Mouse (Mus musculus): ENCODE results near the gene Crebl2. TPM values are rescaled to one million over a fixed set of nuclear protein-coding genes. Genes with fewer than 3 reads are reported as not detected.

Crebl2 gene
- polyA plus RNA-seq, 1 experiment from 2014 or later: 1.3 TPM

- H3K4me1 ChIP-seq (ENCODE audit: control insufficient read depth, insufficient read depth, low read length): no peaks in the 10 kb centered on the region
- no peak overlapping the region for H3K4me2 ChIP-seq
- 76% methylated on average over 4 of the region's 4 CpGs for WGBS (ENCODE audit: insufficient replicate concordance)
- no peak overlapping the region for H3K27ac ChIP-seq (ENCODE audit: low read depth, low read length)
- H3K4me3 ChIP-seq (ENCODE audit: low read depth, low read length): no peak overlapping the region
- no peaks in the 10 kb centered on the region for H3K27me3 ChIP-seq (ENCODE audit: control insufficient read depth, insufficient read depth, low read length)
- H3K36me3 ChIP-seq (ENCODE audit: control insufficient read depth, insufficient read depth, low read length): peaks cover 13% of the 10 kb centered on the region
- no peak for ATAC-seq (replicated peaks; ENCODE audit: insufficient number of reproducible peaks, low FRiP score, low TSS enrichment)
- H3K9me3 ChIP-seq (replicated peaks; ENCODE audit: control insufficient read depth, low read length): no peaks in the 10 kb centered on the region
- no peak overlapping the region for H3K9ac ChIP-seq (ENCODE audit: low read depth, low read length)
Observed at GRCm38 (mm10) chr6:134870887-134871286, 40.9 kb downstream of the Crebl2 start.

DNA sequence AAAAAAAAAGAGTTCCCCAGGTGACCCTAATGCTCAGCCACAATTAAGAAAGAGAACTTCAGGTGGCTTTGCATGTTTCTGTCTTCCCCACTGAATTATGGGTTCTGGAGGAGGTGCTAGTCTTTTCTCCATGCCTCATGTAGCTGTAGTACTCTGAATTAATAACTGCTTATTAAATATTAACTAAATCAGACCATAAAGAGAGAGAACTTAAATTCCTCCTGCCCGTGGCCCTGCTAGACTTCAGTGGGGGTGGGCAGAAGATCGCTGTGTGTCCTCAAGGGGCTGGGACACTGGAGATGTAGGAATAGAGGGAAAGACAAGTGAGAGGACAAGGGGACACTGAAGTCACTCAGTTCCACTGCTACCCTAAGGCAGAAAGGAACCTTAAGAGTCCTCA, 42.3 kb downstream of the Crebl2 start:
- ATAC-seq (replicated peaks; ENCODE audit: insufficient number of reproducible peaks, low FRiP score, low TSS enrichment): no peak
- 89% methylated on average over 2 of the region's 2 CpGs for WGBS (ENCODE audit: insufficient replicate concordance)

DNA sequence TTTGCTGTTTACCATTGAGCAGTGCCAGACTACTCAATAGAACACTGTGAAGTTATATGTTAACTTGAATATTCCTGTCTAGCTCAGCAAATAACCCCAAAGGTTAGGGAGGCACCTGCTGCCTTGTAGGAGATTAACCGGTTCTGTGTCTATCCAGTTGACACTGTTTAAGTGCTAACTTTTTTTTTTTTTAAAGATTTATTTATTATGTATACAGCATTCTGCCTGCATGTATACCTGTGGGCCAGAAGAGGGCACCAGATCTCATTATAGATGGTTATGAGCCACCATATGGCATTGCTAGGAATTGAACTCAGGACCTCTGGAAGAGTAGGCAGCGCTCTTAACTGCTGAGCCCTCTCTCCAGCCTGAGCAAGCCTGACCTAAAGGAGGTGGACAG, 43.1 kb downstream of the Crebl2 start:
- no peak overlapping the region for H3K4me2 ChIP-seq
- peaks cover 13% of the 10 kb centered on the region for H3K36me3 ChIP-seq (ENCODE audit: control insufficient read depth, insufficient read depth, low read length)
- H3K4me3 ChIP-seq (ENCODE audit: low read depth, low read length): no peak overlapping the region
- no peaks in the 10 kb centered on the region for H3K4me1 ChIP-seq (ENCODE audit: control insufficient read depth, insufficient read depth, low read length)
- no peak overlapping the region for H3K27ac ChIP-seq (ENCODE audit: low read depth, low read length)
- no peak for ATAC-seq (replicated peaks; ENCODE audit: insufficient number of reproducible peaks, low FRiP score, low TSS enrichment)
- 82% methylated on average over 2 of the region's 2 CpGs for WGBS (ENCODE audit: insufficient replicate concordance)
- H3K9me3 ChIP-seq (replicated peaks; ENCODE audit: control insufficient read depth, low read length): no peaks in the 10 kb centered on the region
- H3K27me3 ChIP-seq (ENCODE audit: control insufficient read depth, insufficient read depth, low read length): no peaks in the 10 kb centered on the region
- no peak overlapping the region for H3K9ac ChIP-seq (ENCODE audit: low read depth, low read length)

More for the DNA sequence above, 42.3 kb downstream of the Crebl2 start:
- Histone ChIP-seq H3K27me3 (ENCODE audit: control insufficient read depth, insufficient read depth, low read length) (no peaks in the 10 kb centered on the region), H3K9ac (ENCODE audit: low read depth, low read length) (no peak overlapping the region), H3K4me2 (no peak overlapping the region), H3K9me3 (replicated peaks; ENCODE audit: control insufficient read depth, low read length) (no peaks in the 10 kb centered on the region), H3K4me3 (ENCODE audit: low read depth, low read length) (no peak overlapping the region), H3K36me3 (ENCODE audit: control insufficient read depth, insufficient read depth, low read length) (peaks cover 13% of the 10 kb centered on the region), H3K4me1 (ENCODE audit: control insufficient read depth, insufficient read depth, low read length) (no peaks in the 10 kb centered on the region), H3K27ac (ENCODE audit: low read depth, low read length) (no peak overlapping the region)

DNA sequence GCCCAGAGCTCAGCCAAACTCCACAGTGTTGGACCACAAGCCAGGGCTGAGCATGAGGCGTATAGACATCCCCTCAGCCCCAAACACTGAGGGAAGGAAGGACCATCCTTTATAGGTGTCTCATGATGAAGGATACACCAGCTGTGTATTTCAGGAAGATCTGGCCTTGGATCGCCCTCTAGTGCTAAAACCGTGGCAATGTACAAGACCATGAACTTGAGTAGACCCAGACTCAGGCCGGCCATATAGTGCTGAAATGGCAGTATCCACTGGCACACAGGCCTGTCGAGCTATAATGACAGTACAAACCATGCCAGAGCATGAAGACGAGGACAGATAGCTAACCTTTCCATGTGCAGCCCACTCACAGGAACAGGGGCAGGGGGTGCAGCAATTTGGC, 46.8 kb downstream of the Crebl2 start:
- no peak overlapping the region for H3K9ac ChIP-seq (ENCODE audit: low read depth, low read length)
- no peak overlapping the region for H3K4me3 ChIP-seq (ENCODE audit: low read depth, low read length)
- H3K36me3 ChIP-seq (ENCODE audit: control insufficient read depth, insufficient read depth, low read length): no peaks in the 10 kb centered on the region
- no peaks in the 10 kb centered on the region for H3K9me3 ChIP-seq (replicated peaks; ENCODE audit: control insufficient read depth, low read length)
- WGBS (ENCODE audit: insufficient replicate concordance): 66% methylated on average over 6 of the region's 6 CpGs
- no peak for ATAC-seq (replicated peaks; ENCODE audit: insufficient number of reproducible peaks, low FRiP score, low TSS enrichment)
- H3K4me2 ChIP-seq: no peak overlapping the region
- H3K27me3 ChIP-seq (ENCODE audit: control insufficient read depth, insufficient read depth, low read length): no peaks in the 10 kb centered on the region
- no peak overlapping the region for H3K27ac ChIP-seq (ENCODE audit: low read depth, low read length)
- no peaks in the 10 kb centered on the region for H3K4me1 ChIP-seq (ENCODE audit: control insufficient read depth, insufficient read depth, low read length)

GRCm38 (mm10) chr6:134877276-134877675, 47.3 kb downstream of the Crebl2 start:
- Histone ChIP-seq H3K4me1 (ENCODE audit: control insufficient read depth, insufficient read depth, low read length) (no peaks in the 10 kb centered on the region), H3K4me2 (no peak overlapping the region), H3K4me3 (ENCODE audit: low read depth, low read length) (no peak overlapping the region), H3K9ac (ENCODE audit: low read depth, low read length) (no peak overlapping the region), H3K9me3 (replicated peaks; ENCODE audit: control insufficient read depth, low read length) (no peaks in the 10 kb centered on the region), H3K27ac (ENCODE audit: low read depth, low read length) (no peak overlapping the region), H3K36me3 (ENCODE audit: control insufficient read depth, insufficient read depth, low read length) (no peaks in the 10 kb centered on the region), H3K27me3 (ENCODE audit: control insufficient read depth, insufficient read depth, low read length) (no peaks in the 10 kb centered on the region)
- WGBS (ENCODE audit: insufficient replicate concordance): 87% methylated on average over 4 of the region's 4 CpGs
- no peak for ATAC-seq (replicated peaks; ENCODE audit: insufficient number of reproducible peaks, low FRiP score, low TSS enrichment)

DNA sequence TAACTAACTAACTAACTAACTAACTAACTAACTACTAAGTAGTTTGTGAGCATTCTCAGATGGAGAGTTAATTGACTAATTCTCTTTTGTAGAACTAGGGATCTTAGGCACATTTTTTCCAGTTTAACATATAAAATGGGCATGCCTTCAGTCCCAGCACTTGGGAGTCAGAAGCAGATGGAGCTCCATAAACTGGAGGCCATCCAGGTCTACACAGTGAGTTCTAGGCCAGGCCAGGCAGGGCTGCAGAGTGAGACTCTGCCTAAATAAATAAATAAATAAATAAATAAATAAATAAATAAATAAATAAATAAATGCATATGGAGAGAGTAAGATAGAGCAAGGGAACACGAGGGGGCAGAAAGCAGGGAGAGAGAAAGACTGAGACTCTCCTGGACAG, 47.9 kb downstream of the Crebl2 start:
- H3K4me2 ChIP-seq: no peak overlapping the region
- 63% methylated on average over 1 of the region's 1 CpGs for WGBS (ENCODE audit: insufficient replicate concordance)
- no peaks in the 10 kb centered on the region for H3K36me3 ChIP-seq (ENCODE audit: control insufficient read depth, insufficient read depth, low read length)
- no peak overlapping the region for H3K4me3 ChIP-seq (ENCODE audit: low read depth, low read length)
- no peak for ATAC-seq (replicated peaks; ENCODE audit: insufficient number of reproducible peaks, low FRiP score, low TSS enrichment)
- H3K9ac ChIP-seq (ENCODE audit: low read depth, low read length): no peak overlapping the region
- no peaks in the 10 kb centered on the region for H3K9me3 ChIP-seq (replicated peaks; ENCODE audit: control insufficient read depth, low read length)
- no peak overlapping the region for H3K27ac ChIP-seq (ENCODE audit: low read depth, low read length)
- no peaks in the 10 kb centered on the region for H3K27me3 ChIP-seq (ENCODE audit: control insufficient read depth, insufficient read depth, low read length)
- no peaks in the 10 kb centered on the region for H3K4me1 ChIP-seq (ENCODE audit: control insufficient read depth, insufficient read depth, low read length)

DNA sequence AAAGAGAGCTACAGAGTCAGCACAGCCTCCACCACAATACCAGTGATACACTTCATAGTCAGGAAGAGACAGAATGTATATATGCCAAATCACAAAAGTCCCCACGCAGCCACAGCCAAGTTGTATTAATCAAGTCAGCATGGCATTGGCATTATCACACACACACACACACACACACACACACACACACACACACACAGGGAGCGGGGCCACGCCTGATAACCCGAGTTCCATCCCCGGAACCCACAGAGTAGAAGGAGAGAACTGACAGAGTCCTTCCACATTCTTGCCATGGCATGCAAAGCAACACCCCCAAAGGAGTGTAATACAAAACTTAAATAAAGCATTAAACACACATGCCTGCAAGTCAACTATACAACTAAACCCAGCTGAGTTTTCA, 49.6 kb downstream of the Crebl2 start:
- H3K36me3 ChIP-seq (ENCODE audit: control insufficient read depth, insufficient read depth, low read length): no peaks in the 10 kb centered on the region
- H3K4me1 ChIP-seq (ENCODE audit: control insufficient read depth, insufficient read depth, low read length): no peaks in the 10 kb centered on the region
- ATAC-seq (replicated peaks; ENCODE audit: insufficient number of reproducible peaks, low FRiP score, low TSS enrichment): no peak
- no peaks in the 10 kb centered on the region for H3K27me3 ChIP-seq (ENCODE audit: control insufficient read depth, insufficient read depth, low read length)
- no peaks in the 10 kb centered on the region for H3K9me3 ChIP-seq (replicated peaks; ENCODE audit: control insufficient read depth, low read length)
- WGBS (ENCODE audit: insufficient replicate concordance): 72% methylated on average over 5 of the region's 5 CpGs
- H3K4me3 ChIP-seq (ENCODE audit: low read depth, low read length): no peak overlapping the region
- H3K27ac ChIP-seq (ENCODE audit: low read depth, low read length): no peak overlapping the region
- no peak overlapping the region for H3K4me2 ChIP-seq
- H3K9ac ChIP-seq (ENCODE audit: low read depth, low read length): no peak overlapping the region

GRCm38 (mm10) chr6:134880046-134880445, 50.1 kb downstream of the Crebl2 start:
- Histone ChIP-seq H3K9me3 (replicated peaks; ENCODE audit: control insufficient read depth, low read length) (no peaks in the 10 kb centered on the region), H3K9ac (ENCODE audit: low read depth, low read length) (no peak overlapping the region), H3K4me1 (ENCODE audit: control insufficient read depth, insufficient read depth, low read length) (no peaks in the 10 kb centered on the region), H3K4me3 (ENCODE audit: low read depth, low read length) (no peak overlapping the region), H3K36me3 (ENCODE audit: control insufficient read depth, insufficient read depth, low read length) (no peaks in the 10 kb centered on the region), H3K4me2 (no peak overlapping the region), H3K27ac (ENCODE audit: low read depth, low read length) (no peak overlapping the region), H3K27me3 (ENCODE audit: control insufficient read depth, insufficient read depth, low read length) (no peaks in the 10 kb centered on the region)
- ATAC-seq (replicated peaks; ENCODE audit: insufficient number of reproducible peaks, low FRiP score, low TSS enrichment): no peak
- WGBS (ENCODE audit: insufficient replicate concordance): 72% methylated on average over 2 of the region's 2 CpGs

- 73% methylated on average over 4 of the region's 4 CpGs for WGBS (ENCODE audit: insufficient replicate concordance)
- H3K4me3 ChIP-seq (ENCODE audit: low read depth, low read length): no peak overlapping the region
- no peak for ATAC-seq (replicated peaks; ENCODE audit: insufficient number of reproducible peaks, low FRiP score, low TSS enrichment)
Observed at GRCm38 (mm10) chr6:134883661-134884060, 53.7 kb downstream of the Crebl2 start.

More at GRCm38 (mm10) chr6:134883661-134884060, 53.7 kb downstream of the Crebl2 start:
- no peak overlapping the region for H3K27ac ChIP-seq (ENCODE audit: low read depth, low read length)
- peaks cover 8% of the 10 kb centered on the region for H3K4me1 ChIP-seq (ENCODE audit: control insufficient read depth, insufficient read depth, low read length)
- no peaks in the 10 kb centered on the region for H3K36me3 ChIP-seq (ENCODE audit: control insufficient read depth, insufficient read depth, low read length)
- no peaks in the 10 kb centered on the region for H3K27me3 ChIP-seq (ENCODE audit: control insufficient read depth, insufficient read depth, low read length)
- no peak overlapping the region for H3K9ac ChIP-seq (ENCODE audit: low read depth, low read length)
- H3K4me2 ChIP-seq: no peak overlapping the region
- no peaks in the 10 kb centered on the region for H3K9me3 ChIP-seq (replicated peaks; ENCODE audit: control insufficient read depth, low read length)
